Mouse (Mus musculus): ENCODE measurements around the gene Armc3. TPM values are rescaled to one million over a fixed set of nuclear protein-coding genes. Genes with fewer than 3 reads are reported as not detected.

Armc3 gene
- polyA plus RNA-seq, 1 experiment from 2014 or later = 0.21 TPM

DNA sequence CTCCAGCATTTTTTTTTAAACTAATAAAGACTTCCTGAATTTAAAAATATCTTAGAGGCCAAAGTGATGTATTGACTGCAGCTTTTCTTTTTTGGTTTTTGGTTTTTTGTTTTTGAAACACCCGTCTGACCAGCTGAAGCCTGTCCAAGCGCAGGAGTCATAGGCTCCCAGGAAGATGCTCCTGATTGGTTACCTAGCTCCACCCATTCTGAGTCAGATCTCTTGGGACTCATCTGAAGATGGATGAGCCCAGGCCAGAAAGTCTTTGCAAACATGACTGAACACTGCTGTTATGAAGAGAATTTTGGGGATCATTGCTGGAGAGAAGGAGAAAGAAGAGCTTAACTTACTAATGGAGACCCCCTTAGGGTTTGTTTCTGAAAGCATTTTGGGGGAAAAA is 68.3 kb downstream of the Armc3 start:
- ATAC-seq (ENCODE audit: low FRiP score, low TSS enrichment) = no peak
- WGBS = 52% methylated on average over 2 of the region's 2 CpGs

GRCm38 (mm10) chr2:19269955-19270354 is 70.9 kb downstream of the Armc3 start:
- Histone ChIP-seq H3K4me3 (ENCODE audit: low read length) (no peak overlapping the region), H3K27me3 (ENCODE audit: insufficient read depth, low read length) (no peaks in the 10 kb centered on the region), H3K9ac (replicated peaks; ENCODE audit: low read length) (no peak overlapping the region), H3K36me3 (ENCODE audit: insufficient read depth, low read length) (no peaks in the 10 kb centered on the region), H3K4me2 (replicated peaks; ENCODE audit: low read depth, low read length) (no peak overlapping the region), H3K9me3 (ENCODE audit: low read length) (no peaks in the 10 kb centered on the region), H3K27ac (ENCODE audit: low read length) (no peak overlapping the region), H3K4me1 (ENCODE audit: insufficient read depth, low read length) (peaks cover 3% of the 10 kb centered on the region; the same call in 1 of the 2 replicates)
- ATAC-seq (ENCODE audit: low FRiP score, low TSS enrichment) = no peak
- 60% methylated on average over 5 of the region's 5 CpGs for WGBS

More for the DNA sequence above, 68.3 kb downstream of the Armc3 start:
- Histone ChIP-seq H3K4me3 (ENCODE audit: low read length) (no peak overlapping the region), H3K9me3 (ENCODE audit: low read length) (no peaks in the 10 kb centered on the region), H3K4me1 (ENCODE audit: insufficient read depth, low read length) (peaks cover 3% of the 10 kb centered on the region; the same call in 1 of the 2 replicates), H3K4me2 (replicated peaks; ENCODE audit: low read depth, low read length) (no peak overlapping the region), H3K36me3 (ENCODE audit: insufficient read depth, low read length) (no peaks in the 10 kb centered on the region), H3K27ac (ENCODE audit: low read length) (no peak overlapping the region), H3K9ac (replicated peaks; ENCODE audit: low read length) (no peak overlapping the region), H3K27me3 (ENCODE audit: insufficient read depth, low read length) (no peaks in the 10 kb centered on the region; the same call in 1 of the 2 replicates)

DNA sequence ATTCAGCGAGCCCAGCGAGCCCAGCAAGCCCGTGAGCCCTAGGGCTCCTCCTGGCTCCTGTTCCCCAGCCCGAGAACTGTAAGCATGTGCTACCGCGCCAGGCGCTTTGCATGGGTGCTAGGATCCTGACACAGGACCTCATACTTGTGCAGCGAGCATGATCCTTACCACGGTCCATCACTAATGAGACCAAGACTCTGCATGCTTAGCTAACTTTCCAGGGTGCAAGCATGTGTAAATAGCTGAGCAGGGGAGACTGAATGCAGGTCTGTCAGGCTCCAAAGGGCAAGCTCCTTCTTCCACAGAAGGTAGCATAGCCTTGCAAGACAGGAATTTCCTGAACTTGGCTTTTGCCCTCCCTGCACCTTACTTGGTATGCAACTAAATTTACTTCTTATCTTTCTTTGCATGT is 71.6 kb downstream of the Armc3 start:
- Histone ChIP-seq H3K27ac (ENCODE audit: low read length) (peak overlapping the region; percentile 55; the same call in 1 of the 2 replicates), H3K4me3 (ENCODE audit: low read length) (no peak overlapping the region), H3K27me3 (ENCODE audit: insufficient read depth, low read length) (no peaks in the 10 kb centered on the region), H3K36me3 (ENCODE audit: insufficient read depth, low read length) (no peaks in the 10 kb centered on the region), H3K9ac (replicated peaks; ENCODE audit: low read length) (no peak overlapping the region), H3K4me1 (ENCODE audit: insufficient read depth, low read length) (peaks cover 3% of the 10 kb centered on the region; the same call in 1 of the 2 replicates), H3K9me3 (ENCODE audit: low read length) (no peaks in the 10 kb centered on the region), H3K4me2 (replicated peaks; ENCODE audit: low read depth, low read length) (0 out of 2 replicates have a peak overlapping the region, but pooled peaks have one; percentile 5)
- peak; percentile 90 for ATAC-seq (ENCODE audit: low FRiP score, low TSS enrichment)
- WGBS = 40% methylated on average over 9 of the region's 9 CpGs

GRCm38 (mm10) chr2:19274583-19274982 is 75.5 kb downstream of the Armc3 start:
- no peak for ATAC-seq (ENCODE audit: low FRiP score, low TSS enrichment)
- WGBS = 51% methylated on average over 2 of the region's 2 CpGs
- H3K36me3 ChIP-seq (ENCODE audit: insufficient read depth, low read length) = no peaks in the 10 kb centered on the region
- H3K9ac ChIP-seq (replicated peaks; ENCODE audit: low read length) = no peak overlapping the region
- H3K27ac ChIP-seq (ENCODE audit: low read length) = no peak overlapping the region
- no peaks in the 10 kb centered on the region for H3K9me3 ChIP-seq (ENCODE audit: low read length)
- no peak overlapping the region for H3K4me3 ChIP-seq (ENCODE audit: low read length)
- no peaks in the 10 kb centered on the region for H3K27me3 ChIP-seq (ENCODE audit: insufficient read depth, low read length)
- no peak overlapping the region for H3K4me2 ChIP-seq (replicated peaks; ENCODE audit: low read depth, low read length)
- H3K4me1 ChIP-seq (ENCODE audit: insufficient read depth, low read length) = peaks cover 3% of the 10 kb centered on the region; the same call in 1 of the 2 replicates

DNA sequence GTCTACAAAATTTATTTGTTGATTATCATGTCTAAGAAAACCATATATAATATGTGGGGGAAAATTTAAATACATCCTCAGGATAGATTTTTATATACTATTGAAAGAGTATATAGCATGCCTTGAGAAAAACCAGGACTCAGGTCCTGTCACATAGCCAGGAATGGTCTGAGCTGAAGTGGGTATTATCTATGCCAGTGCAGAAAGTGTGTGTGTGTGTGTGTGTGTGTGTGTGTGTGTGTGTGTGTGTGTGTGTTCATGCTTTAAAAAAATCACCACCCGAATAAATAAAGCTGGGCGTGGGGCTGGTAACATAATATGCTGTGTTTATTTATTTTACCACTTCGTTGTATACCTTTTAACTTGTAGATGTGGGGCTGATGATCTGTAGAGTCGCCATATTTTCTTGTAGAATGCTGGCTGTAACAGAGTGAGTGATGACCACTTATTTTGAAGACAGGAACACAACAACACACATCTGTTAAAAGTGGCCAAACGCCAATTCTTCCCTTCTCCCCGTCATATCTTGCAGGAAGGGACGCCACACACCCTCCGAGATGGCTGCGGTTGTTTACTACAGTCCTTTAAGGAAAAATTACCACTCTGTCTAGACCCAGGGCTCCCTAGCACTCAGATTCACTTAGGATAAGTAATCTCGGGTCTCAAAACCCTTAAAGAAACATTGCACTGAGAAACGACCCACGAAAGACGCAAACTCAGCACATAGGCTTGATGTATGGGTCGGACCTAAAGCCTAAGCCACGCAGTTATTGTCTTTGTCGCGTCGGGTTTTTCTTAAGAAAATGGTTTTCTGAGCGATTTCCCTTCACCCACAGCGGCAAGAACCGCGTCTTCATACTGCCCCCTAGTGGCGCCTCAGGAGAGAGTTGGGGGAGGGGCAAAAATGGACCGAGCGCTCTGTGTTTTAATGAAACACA is 76.8 kb downstream of the Armc3 start:
- Histone ChIP-seq H3K4me2 (replicated peaks; ENCODE audit: low read depth, low read length) (peak overlapping the region; percentile 70), H3K9ac (replicated peaks; ENCODE audit: low read length) (peak overlapping the region; percentile 70), H3K27ac (ENCODE audit: low read length) (peak overlapping the region; percentile 69), H3K36me3 (ENCODE audit: insufficient read depth, low read length) (no peaks in the 10 kb centered on the region), H3K4me1 (ENCODE audit: insufficient read depth, low read length) (peaks cover 2% of the 10 kb centered on the region; the same call in 1 of the 2 replicates), H3K27me3 (ENCODE audit: insufficient read depth, low read length) (no peaks in the 10 kb centered on the region), H3K4me3 (ENCODE audit: low read length) (peak overlapping the region; percentile 51), H3K9me3 (ENCODE audit: low read length) (no peaks in the 10 kb centered on the region)
- WGBS = 3% methylated on average over 25 of the region's 25 CpGs
- ATAC-seq (ENCODE audit: low FRiP score, low TSS enrichment) = peak; percentile 86

DNA sequence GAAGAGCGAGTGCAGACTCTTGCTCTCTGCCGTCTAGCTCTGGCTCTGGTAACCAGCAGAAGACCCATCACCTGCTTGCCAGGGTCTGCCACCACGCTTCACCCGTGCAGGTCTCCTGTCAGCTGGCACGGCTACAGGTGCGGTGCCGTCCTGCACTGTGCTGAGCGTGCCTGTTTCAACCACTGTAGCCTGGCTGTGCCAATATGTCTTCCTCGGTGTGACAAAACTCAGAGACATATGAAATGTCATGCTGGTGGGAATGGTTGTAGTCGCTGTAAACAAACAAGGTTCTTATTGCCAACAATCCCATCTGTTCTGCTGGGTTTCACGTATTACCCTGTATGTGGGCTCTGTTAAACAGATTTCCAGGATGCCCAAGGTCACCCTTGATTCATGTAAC is 81.2 kb downstream of the Armc3 start:
- H3K4me2 ChIP-seq (replicated peaks; ENCODE audit: low read depth, low read length) = no peak overlapping the region
- no peaks in the 10 kb centered on the region for H3K36me3 ChIP-seq (ENCODE audit: insufficient read depth, low read length)
- H3K4me1 ChIP-seq (ENCODE audit: insufficient read depth, low read length) = no peaks in the 10 kb centered on the region
- 90% methylated on average over 11 of the region's 11 CpGs for WGBS
- H3K9me3 ChIP-seq (ENCODE audit: low read length) = no peaks in the 10 kb centered on the region
- no peak overlapping the region for H3K27ac ChIP-seq (ENCODE audit: low read length)
- no peaks in the 10 kb centered on the region for H3K27me3 ChIP-seq (ENCODE audit: insufficient read depth, low read length)
- no peak overlapping the region for H3K4me3 ChIP-seq (ENCODE audit: low read length)
- ATAC-seq (ENCODE audit: low FRiP score, low TSS enrichment) = no peak
- H3K9ac ChIP-seq (replicated peaks; ENCODE audit: low read length) = no peak overlapping the region

- no peaks in the 10 kb centered on the region for H3K36me3 ChIP-seq (ENCODE audit: insufficient read depth, low read length)
- WGBS = 42% methylated on average over 3 of the region's 3 CpGs
- ATAC-seq (ENCODE audit: low FRiP score, low TSS enrichment) = no peak
- no peak overlapping the region for H3K9ac ChIP-seq (replicated peaks; ENCODE audit: low read length)
- H3K4me2 ChIP-seq (replicated peaks; ENCODE audit: low read depth, low read length) = no peak overlapping the region
- no peaks in the 10 kb centered on the region for H3K9me3 ChIP-seq (ENCODE audit: low read length)
- no peaks in the 10 kb centered on the region for H3K4me1 ChIP-seq (ENCODE audit: insufficient read depth, low read length)
- no peak overlapping the region for H3K4me3 ChIP-seq (ENCODE audit: low read length)
- no peak overlapping the region for H3K27ac ChIP-seq (ENCODE audit: low read length)
- H3K27me3 ChIP-seq (ENCODE audit: insufficient read depth, low read length) = no peaks in the 10 kb centered on the region
Measured at GRCm38 (mm10) chr2:19292366-19292765, 93.3 kb downstream of the Armc3 start.

DNA sequence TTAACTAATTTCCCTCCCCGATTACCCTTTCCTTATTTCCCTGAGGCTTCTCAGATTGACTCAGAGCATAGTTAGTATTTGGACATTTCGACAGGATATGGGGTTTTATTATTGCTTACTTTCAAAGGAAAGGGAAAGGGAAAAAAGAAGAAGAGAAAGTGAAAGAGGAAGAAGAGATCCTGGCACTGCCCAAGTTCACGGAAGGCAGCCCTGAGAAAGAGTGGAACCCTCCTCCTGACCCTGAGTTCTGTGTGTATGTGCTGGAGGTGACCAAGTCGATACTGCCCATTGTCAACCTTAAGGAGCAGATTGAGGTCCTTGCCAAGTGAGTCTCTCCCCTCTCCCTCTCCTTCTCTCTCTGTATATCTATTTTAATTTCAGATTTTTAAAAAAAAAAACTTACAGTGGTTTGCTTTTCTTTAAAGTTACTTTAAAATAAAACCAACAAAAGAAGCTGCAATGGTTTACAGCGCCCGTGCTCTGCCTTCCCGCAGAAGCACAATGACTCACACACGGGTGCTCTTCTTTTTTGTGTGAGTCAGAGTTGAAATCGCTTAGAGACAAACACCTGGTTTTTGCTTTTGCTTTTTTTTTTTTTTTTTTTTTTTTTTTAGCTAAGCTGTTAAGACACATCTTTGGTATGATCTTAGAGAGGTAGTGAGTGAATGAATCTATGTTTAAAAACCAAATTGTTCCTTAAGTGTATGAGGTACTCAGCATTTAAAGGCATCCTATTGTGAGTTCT is 101.4 kb downstream of the Armc3 start:
- Histone ChIP-seq H3K36me3 (ENCODE audit: insufficient read depth, low read length) (no peaks in the 10 kb centered on the region), H3K4me2 (replicated peaks; ENCODE audit: low read depth, low read length) (no peak overlapping the region), H3K27ac (ENCODE audit: low read length) (no peak overlapping the region), H3K27me3 (ENCODE audit: insufficient read depth, low read length) (no peaks in the 10 kb centered on the region), H3K9me3 (ENCODE audit: low read length) (no peaks in the 10 kb centered on the region), H3K4me3 (ENCODE audit: low read length) (no peak overlapping the region), H3K9ac (replicated peaks; ENCODE audit: low read length) (no peak overlapping the region), H3K4me1 (ENCODE audit: insufficient read depth, low read length) (no peaks in the 10 kb centered on the region)
- WGBS = 84% methylated on average over 9 of the region's 9 CpGs
- ATAC-seq (ENCODE audit: low FRiP score, low TSS enrichment) = no peak

GRCm38 (mm10) chr2:19301251-19301650 is 102.1 kb downstream of the Armc3 start:
- Histone ChIP-seq H3K9ac (replicated peaks; ENCODE audit: low read length) (no peak overlapping the region), H3K4me1 (ENCODE audit: insufficient read depth, low read length) (no peaks in the 10 kb centered on the region), H3K27me3 (ENCODE audit: insufficient read depth, low read length) (no peaks in the 10 kb centered on the region), H3K4me2 (replicated peaks; ENCODE audit: low read depth, low read length) (no peak overlapping the region), H3K36me3 (ENCODE audit: insufficient read depth, low read length) (no peaks in the 10 kb centered on the region), H3K4me3 (ENCODE audit: low read length) (no peak overlapping the region), H3K9me3 (ENCODE audit: low read length) (no peaks in the 10 kb centered on the region), H3K27ac (ENCODE audit: low read length) (no peak overlapping the region)
- 32% methylated on average over 6 of the region's 6 CpGs for WGBS
- ATAC-seq (ENCODE audit: low FRiP score, low TSS enrichment) = no peak

Data from kidney, embryonic 16.5 days (tissue).